Mouse (Mus musculus) c-Kit-positive CD71-negative TER-119-negative erythroid progenitor cells, embryonic 14.5 days (primary cell): ENCODE results near the gene Ggcx.
"Not testable (repeated sequence)": the region's sequence is repeated elsewhere in the genome, so short reads cannot be mapped to it uniquely, and the experiment has no call there.

Source experiments
- DNase-seq: peaks from one replicate; pipeline ENCODE4 v3.0.0-alpha.2; 2013; ENCODE audit warnings: low read depth

The Ggcx gene

GRCm38 (mm10) chr6:72465361-72466157 is 51.5 kb downstream of the Ggcx start:
- DNase-seq: no peak

GRCm38 (mm10) chr6:72466171-72466570 is 52.1 kb downstream of the Ggcx start:
- no peak for DNase-seq

- no peak for DNase-seq
Measured at GRCm38 (mm10) chr6:72473264-72474041, 59.3 kb downstream of the Ggcx start.

GRCm38 (mm10) chr6:72475221-72475985 is 61.3 kb downstream of the Ggcx start:
- no peak for DNase-seq

- no peak for DNase-seq
Measured at GRCm38 (mm10) chr6:72476836-72477235, 62.7 kb downstream of the Ggcx start.

GRCm38 (mm10) chr6:72477621-72478020 is 63.5 kb downstream of the Ggcx start:
- DNase-seq: no peak

- DNase-seq: not testable (repeated sequence)
Measured at GRCm38 (mm10) chr6:72478691-72479090, 64.6 kb downstream of the Ggcx start.

GRCm38 (mm10) chr6:72479645-72480421 is 65.7 kb downstream of the Ggcx start:
- DNase-seq: no peak

- no peak for DNase-seq
Measured at GRCm38 (mm10) chr6:72480422-72480702, 66.3 kb downstream of the Ggcx start.
